8 mouse cellular contexts compared by ENCODE assay signal in genomic region chr16:85802954-85803353, GRCm38 (mm10). TPM values are rescaled to one million over a fixed set of nuclear protein-coding genes. Genes with fewer than 3 reads are reported as not detected.
DNase-seq lines count a peak whose midpoint lies in the region; ATAC-seq lines count a peak whose summit lies in the region.

TSS of gene Adamts1 (minus strand) at chr16:85803113.

- H3K27me3 ChIP-seq in hindbrain, embryonic 11.5 days (ENCODE audit: control insufficient read depth, insufficient read depth, low read length): no peaks in the 10 kb centered on the region
- no peaks in the 10 kb centered on the region for H3K27me3 ChIP-seq in lung, embryonic 15.5 days

- H3K36me3 ChIP-seq in hindbrain, embryonic 11.5 days (ENCODE audit: control insufficient read depth, insufficient read depth, low read length): no peaks in the 10 kb centered on the region
- H3K36me3 ChIP-seq in lung, embryonic 15.5 days: peaks cover 17% of the 10 kb centered on the region

- H3K27ac ChIP-seq in hindbrain, embryonic 11.5 days (ENCODE audit: low read depth, low read length): peak within 1 kb of the TSS; percentile 42
- peak within 1 kb of the TSS; percentile 98 for H3K27ac ChIP-seq in lung, embryonic 15.5 days

- WGBS in hindbrain, embryonic 11.5 days: under 1% methylated on average over 26 of the region's 26 CpGs
- under 1% methylated on average over 26 of the region's 26 CpGs for WGBS in lung, embryonic 15.5 days

- peak within 1 kb of the TSS; percentile 61 for H3K9ac ChIP-seq in hindbrain, embryonic 11.5 days (ENCODE audit: low read depth, low read length)
- H3K9ac ChIP-seq in lung, embryonic 15.5 days: peak within 1 kb of the TSS; percentile 87

- no peaks in the 10 kb centered on the region for H3K9me3 ChIP-seq in hindbrain, embryonic 11.5 days (ENCODE audit: control insufficient read depth, low read length)
- H3K9me3 ChIP-seq in lung, embryonic 15.5 days: no peaks in the 10 kb centered on the region

- H3K4me3 ChIP-seq in hindbrain, embryonic 11.5 days (ENCODE audit: low read depth, low read length): peak within 1 kb of the TSS; percentile 56
- H3K4me3 ChIP-seq in lung, embryonic 15.5 days: peak within 1 kb of the TSS; percentile 66

- ATAC-seq in hindbrain, embryonic 11.5 days (ENCODE audit: low FRiP score): peak; percentile 80
- ATAC-seq in lung, embryonic 15.5 days (ENCODE audit: borderline replicate concordance, extremely low read depth, low FRiP score, low TSS enrichment): peak; percentile 88
- ATAC-seq in inflammation-experienced regulatory T-cells, adult 6 months: no peak

- no peaks in the 10 kb centered on the region for H3K4me1 ChIP-seq in hindbrain, embryonic 11.5 days (replicated peaks; ENCODE audit: control insufficient read depth, insufficient read depth, low read length)
- H3K4me1 ChIP-seq in lung, embryonic 15.5 days: peaks cover 26% of the 10 kb centered on the region

- peak; percentile 91 for DNase-seq in adipocyte (ENCODE audit: low spot score)
- DNase-seq in cerebellum, postnatal 14 days: peak; percentile 68 to 73
- DNase-seq in frontal cortex, postnatal 36 days (ENCODE audit: low spot score in 2 of 2): peak; percentile 64 to 66
- DNase-seq in hindbrain, embryonic 11.5 days (ENCODE audit: low spot score): peak; percentile 87
- peak; percentile 80 to 86 for DNase-seq in layer of hippocampus, postnatal 10 days (ENCODE audit: low spot score in 2 of 2)
- DNase-seq in retina, postnatal 1 day: peak; percentile 95

- peak within 1 kb of the TSS; percentile 94 for H3K4me2 ChIP-seq in hindbrain, embryonic 11.5 days (replicated peaks; ENCODE audit: low read depth, low read length)
- H3K4me2 ChIP-seq in lung, embryonic 15.5 days: peak within 1 kb of the TSS; percentile 86

RNA-seq across cellular contexts. Expression of gene Adamts1, which starts in this region (rescaled TPM):
- 11.0 and 13.9 TPM in 2 replicates for polyA plus RNA-seq in hindbrain, embryonic 11.5 days (2014; fragmentation: Nextera tagmentation; extraction: Ambion mirVana)
- total RNA-seq in layer of hippocampus, postnatal 10 days (2021): 10 to 100 TPM; 16.5 to 16.9 TPM
- 55.5 and 59.7 TPM in 2 replicates for polyA plus RNA-seq in lung, embryonic 15.5 days (2015; fragmentation: Nextera tagmentation; extraction: Ambion mirVana)
- not detected for polyA plus RNA-seq in inflammation-experienced regulatory T-cells, adult 6 months (2017; shearing (Covaris generic))

Comparison
In these comparisons a context has a peak if more than half of its experiments do, and no peak if none do; other contexts are left out.
1. RNA of gene Adamts1 (polyA plus RNA-seq): 55.5 to 59.7 TPM in lung, embryonic 15.5 days and 11.0 to 13.9 TPM in hindbrain, embryonic 11.5 days; not detected in inflammation-experienced regulatory T-cells, adult 6 months; every median in the first group is over 10 times any median in the second.
2. Peak in every context shown above with its lines, with median percentiles within 50 percentile points of each other: DNase-seq.